Mouse (Mus musculus): Measurements from ENCODE around the gene P3h1. TPM values are rescaled to one million over a fixed set of nuclear protein-coding genes. Genes with fewer than 3 reads are reported as not detected.
A peak's percentile ranks its signal among the peaks of the same experiment; 100 is the strongest.

The P3h1 gene
- 26.1 TPM for polyA plus RNA-seq (2012; fragmentation: generic; extraction: Trizol)
- long read RNA-seq, experiment 1, transcript P3h1-204 (15 exons, 3,188 nt), result major isoform, 24 of 36 reads
- long read RNA-seq, experiment 1, partial matches to known transcripts, result 4 of 36 reads
- long read RNA-seq, experiment 1, other reads (novel, unspliced or antisense), result 6 of 36 reads
- long read RNA-seq, experiment 2, transcript P3h1-204 (15 exons, 3,188 nt), result major isoform, 295 of 319 reads
- long read RNA-seq, experiment 2, partial matches to known transcripts, result 2 of 319 reads
- long read RNA-seq, experiment 2, other reads (novel, unspliced or antisense), result 21 of 319 reads

GRCm38 (mm10) chr4:119232410-119233255 is at the start of gene P3h1, which contains the start of gene AU022252:
Gene P3h1 (plus strand): TSS chr4:119232915.
Gene AU022252 (minus strand): TSS chr4:119232712.
- Histone ChIP-seq H3K79me2 (ENCODE audit: control insufficient read depth, insufficient read depth) (peaks cover 30% of the 10 kb centered on the region), H3K79me3 (ENCODE audit: low read depth) (peaks cover 3% of the 10 kb centered on the region), H3K4me3 (ENCODE audit: insufficient read depth, poor library complexity, severe bottlenecking) (peak within 1 kb of the TSS; percentile 91), H3K27me3 (ENCODE audit: control insufficient read depth, insufficient read depth, insufficient read length) (no peaks in the 10 kb centered on the region), H3ac (ENCODE audit: control insufficient read depth, insufficient read length, low read depth) (peak within 1 kb of the TSS; percentile 94), H3K36me3 (ENCODE audit: control insufficient read depth, insufficient read depth) (peaks cover 4% of the 10 kb centered on the region)
- TF ChIP-seq MYOD1 (IDR thresholded peaks at IDR 0.05; ENCODE audit: control insufficient read depth, insufficient read length, low read depth) (no peak), MAX (IDR thresholded peaks at IDR 0.05) (no peak), CTCF (IDR thresholded peaks at IDR 0.05; ENCODE audit: control insufficient read depth, insufficient read depth, insufficient read length) (no peak), USF1 (IDR thresholded peaks at IDR 0.05; ENCODE audit: low read depth) (no peak), CEBPB (IDR thresholded peaks at IDR 0.05; ENCODE audit: low read depth) (no peak), MYOG (IDR thresholded peaks at IDR 0.05; ENCODE audit: control insufficient read depth, extremely low read depth, insufficient read length) (no peak), FOSL1 (IDR thresholded peaks at IDR 0.05; ENCODE audit: insufficient read depth, low read length, poor library complexity, severe bottlenecking) (no peak)

- H3K36me3 ChIP-seq (ENCODE audit: control insufficient read depth, insufficient read depth), result no peaks in the 10 kb centered on the region
- TF ChIP-seq CTCF (IDR thresholded peaks at IDR 0.05; ENCODE audit: control insufficient read depth, insufficient read depth, insufficient read length) (no peak), MYOG (IDR thresholded peaks at IDR 0.05; ENCODE audit: control insufficient read depth, extremely low read depth, insufficient read length) (no peak), CEBPB (IDR thresholded peaks at IDR 0.05; ENCODE audit: low read depth) (no peak), MYOD1 (IDR thresholded peaks at IDR 0.05; ENCODE audit: control insufficient read depth, insufficient read length, low read depth) (no peak), USF1 (IDR thresholded peaks at IDR 0.05; ENCODE audit: low read depth) (no peak), FOSL1 (IDR thresholded peaks at IDR 0.05; ENCODE audit: insufficient read depth, low read length, poor library complexity, severe bottlenecking) (no peak), MAX (IDR thresholded peaks at IDR 0.05) (no peak)
- H3K27me3 ChIP-seq (ENCODE audit: control insufficient read depth, insufficient read depth, insufficient read length), result no peaks in the 10 kb centered on the region
- no peaks in the 10 kb centered on the region for H3K79me2 ChIP-seq (ENCODE audit: control insufficient read depth, insufficient read depth)
- H3ac ChIP-seq (ENCODE audit: control insufficient read depth, insufficient read length, low read depth), result no peak overlapping the region
- H3K4me3 ChIP-seq (ENCODE audit: insufficient read depth, poor library complexity, severe bottlenecking), result no peak overlapping the region
- H3K79me3 ChIP-seq (ENCODE audit: low read depth), result no peaks in the 10 kb centered on the region
These were observed 49.2 kb upstream of the P3h1 start for GRCm38 (mm10) chr4:119183525-119183924.

GRCm38 (mm10) chr4:119185771-119186170 is 46.9 kb upstream of the P3h1 start:
- no peaks in the 10 kb centered on the region for H3K27me3 ChIP-seq (ENCODE audit: control insufficient read depth, insufficient read depth, insufficient read length)
- TF ChIP-seq USF1 (IDR thresholded peaks at IDR 0.05; ENCODE audit: low read depth) (no peak), CTCF (IDR thresholded peaks at IDR 0.05; ENCODE audit: control insufficient read depth, insufficient read depth, insufficient read length) (no peak), MYOD1 (IDR thresholded peaks at IDR 0.05; ENCODE audit: control insufficient read depth, insufficient read length, low read depth) (peak; percentile 94)
- no peak overlapping the region for H3K4me3 ChIP-seq (ENCODE audit: insufficient read depth, poor library complexity, severe bottlenecking)
- no peak overlapping the region for H3ac ChIP-seq (ENCODE audit: control insufficient read depth, insufficient read length, low read depth)
- no peaks in the 10 kb centered on the region for H3K79me3 ChIP-seq (ENCODE audit: low read depth)
- no peaks in the 10 kb centered on the region for H3K36me3 ChIP-seq (ENCODE audit: control insufficient read depth, insufficient read depth)
- no peaks in the 10 kb centered on the region for H3K79me2 ChIP-seq (ENCODE audit: control insufficient read depth, insufficient read depth)

GRCm38 (mm10) chr4:119188060-119188785 is 44.5 kb upstream of the P3h1 start:
- Histone ChIP-seq H3K27me3 (ENCODE audit: control insufficient read depth, insufficient read depth, insufficient read length) (no peaks in the 10 kb centered on the region), H3K79me3 (ENCODE audit: low read depth) (no peaks in the 10 kb centered on the region), H3K4me3 (ENCODE audit: insufficient read depth, poor library complexity, severe bottlenecking) (no peak overlapping the region), H3K79me2 (ENCODE audit: control insufficient read depth, insufficient read depth) (no peaks in the 10 kb centered on the region), H3ac (ENCODE audit: control insufficient read depth, insufficient read length, low read depth) (no peak overlapping the region), H3K36me3 (ENCODE audit: control insufficient read depth, insufficient read depth) (no peaks in the 10 kb centered on the region)
- TF ChIP-seq FOSL1 (IDR thresholded peaks at IDR 0.05; ENCODE audit: insufficient read depth, low read length, poor library complexity, severe bottlenecking) (no peak), MYOD1 (IDR thresholded peaks at IDR 0.05; ENCODE audit: control insufficient read depth, insufficient read length, low read depth) (no peak), MYOG (IDR thresholded peaks at IDR 0.05; ENCODE audit: control insufficient read depth, extremely low read depth, insufficient read length) (no peak), CTCF (IDR thresholded peaks at IDR 0.05; ENCODE audit: control insufficient read depth, insufficient read depth, insufficient read length) (no peak)

GRCm38 (mm10) chr4:119189392-119189791 is 43.3 kb upstream of the P3h1 start:
- H3K36me3 ChIP-seq (ENCODE audit: control insufficient read depth, insufficient read depth), result no peaks in the 10 kb centered on the region
- no peak overlapping the region for H3K4me3 ChIP-seq (ENCODE audit: insufficient read depth, poor library complexity, severe bottlenecking)
- H3ac ChIP-seq (ENCODE audit: control insufficient read depth, insufficient read length, low read depth), result no peak overlapping the region
- H3K79me3 ChIP-seq (ENCODE audit: low read depth), result no peaks in the 10 kb centered on the region
- no peaks in the 10 kb centered on the region for H3K79me2 ChIP-seq (ENCODE audit: control insufficient read depth, insufficient read depth)
- TF ChIP-seq USF1 (IDR thresholded peaks at IDR 0.05; ENCODE audit: low read depth) (no peak), CEBPB (IDR thresholded peaks at IDR 0.05; ENCODE audit: low read depth) (no peak), CTCF (IDR thresholded peaks at IDR 0.05; ENCODE audit: control insufficient read depth, insufficient read depth, insufficient read length) (no peak), MYOD1 (IDR thresholded peaks at IDR 0.05; ENCODE audit: control insufficient read depth, insufficient read length, low read depth) (no peak), MYOG (IDR thresholded peaks at IDR 0.05; ENCODE audit: control insufficient read depth, extremely low read depth, insufficient read length) (no peak), FOSL1 (IDR thresholded peaks at IDR 0.05; ENCODE audit: insufficient read depth, low read length, poor library complexity, severe bottlenecking) (no peak), MAX (IDR thresholded peaks at IDR 0.05) (no peak)
- H3K27me3 ChIP-seq (ENCODE audit: control insufficient read depth, insufficient read depth, insufficient read length), result no peaks in the 10 kb centered on the region
